Mouse (Mus musculus) heart, adult 9 months (tissue): ENCODE data around the gene Plscr5.
"Not testable (repeated sequence)": the region's sequence is repeated elsewhere in the genome, so short reads cannot be mapped to it uniquely, and the experiment has no call there.

ENCODE experiments used
- DNase-seq, 2 experiments: peaks; one replicate each; pipeline ENCODE4 v3.0.0; 2022; ENCODE audit warnings: low spot score in 2 of 2

Plscr5 gene

DNA sequence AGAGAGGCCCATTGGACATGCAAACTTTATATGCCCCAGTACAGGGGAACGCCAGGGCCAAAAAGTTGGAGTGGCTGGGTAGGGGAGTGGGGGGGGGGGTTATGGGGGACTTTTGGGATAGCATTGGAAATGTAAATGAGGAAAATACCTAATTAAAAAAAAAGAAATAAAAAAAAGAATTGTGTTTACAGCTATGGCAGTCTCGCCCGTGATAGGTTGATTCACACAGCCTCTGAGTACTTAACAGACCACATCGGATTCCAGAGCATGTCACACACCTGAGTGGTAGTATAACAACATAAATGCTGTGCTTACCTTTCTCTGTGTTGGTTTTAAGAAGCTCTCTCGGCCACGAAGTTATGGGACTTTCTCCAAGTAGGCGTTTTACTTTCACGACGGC, at the start of gene Plscr5:
Gene Plscr5, plus strand, starts transcription at position 301 of the 400 bp plus-strand sequence.
- DNase-seq = not testable (repeated sequence)

- DNase-seq = peak in 1 of 2 experiments; percentile 6
Measured at GRCm38 (mm10) chr9:92147555-92148248, 45.0 kb upstream of the Plscr5 start.

GRCm38 (mm10) chr9:92162213-92162612, 30.5 kb upstream of the Plscr5 start:
- no peak for DNase-seq

DNA sequence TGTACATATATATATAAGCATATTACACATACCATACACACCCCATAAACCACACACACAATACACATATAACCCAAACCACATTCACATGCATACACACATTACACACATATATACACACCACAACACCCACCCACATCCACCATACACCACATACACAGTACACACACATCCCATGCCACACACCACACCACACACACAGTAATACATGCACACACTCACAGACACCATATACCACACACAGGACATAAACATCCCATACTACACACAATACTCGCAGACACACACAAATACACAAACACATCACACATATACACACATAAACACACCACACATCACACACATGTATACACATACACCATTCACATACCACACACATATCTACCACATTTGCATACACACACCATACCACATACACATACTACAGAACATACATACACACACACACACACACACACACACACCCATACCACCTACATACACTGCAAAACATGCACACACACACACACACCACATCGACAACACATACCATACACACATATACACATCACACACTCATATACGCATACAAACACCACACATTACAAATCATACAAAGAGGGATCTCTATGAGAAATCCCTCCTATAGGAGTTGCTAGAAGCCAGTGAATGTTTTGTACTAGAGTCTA, 19.3 kb upstream of the Plscr5 start:
- no peak for DNase-seq

GRCm38 (mm10) chr9:92174176-92175075, 18.3 kb upstream of the Plscr5 start:
- no peak for DNase-seq

DNA sequence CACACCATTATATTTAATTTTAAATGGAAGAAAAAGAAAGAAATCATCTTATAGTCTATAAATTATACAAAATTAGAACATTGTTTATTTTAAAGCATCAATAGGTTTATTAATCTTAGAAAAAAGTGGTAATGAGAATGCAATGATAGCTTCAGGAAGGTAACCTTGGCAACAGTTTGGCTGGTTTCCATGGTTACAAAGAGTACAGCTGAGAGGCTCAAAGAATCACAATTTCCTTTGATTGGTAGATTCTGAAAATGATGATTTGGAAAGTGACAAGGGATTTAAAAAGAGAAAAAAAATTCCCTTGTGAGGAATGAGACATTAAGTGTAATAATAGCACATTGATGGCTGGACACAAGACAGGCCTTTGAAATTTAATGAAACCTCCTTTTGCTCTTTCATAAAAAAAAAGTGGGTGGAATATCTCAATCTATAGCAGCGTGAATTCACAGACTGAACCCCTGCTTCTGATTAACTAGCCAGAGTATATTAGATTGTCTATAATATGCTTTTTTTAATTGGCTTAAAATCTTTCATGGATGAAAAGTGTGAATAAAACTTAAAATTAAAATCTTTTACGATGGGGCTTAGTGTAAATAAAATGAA, 13.8 kb upstream of the Plscr5 start:
- DNase-seq = no peak

GRCm38 (mm10) chr9:92191295-92191694, 1.4 kb upstream of the Plscr5 start:
- DNase-seq = no peak

DNA sequence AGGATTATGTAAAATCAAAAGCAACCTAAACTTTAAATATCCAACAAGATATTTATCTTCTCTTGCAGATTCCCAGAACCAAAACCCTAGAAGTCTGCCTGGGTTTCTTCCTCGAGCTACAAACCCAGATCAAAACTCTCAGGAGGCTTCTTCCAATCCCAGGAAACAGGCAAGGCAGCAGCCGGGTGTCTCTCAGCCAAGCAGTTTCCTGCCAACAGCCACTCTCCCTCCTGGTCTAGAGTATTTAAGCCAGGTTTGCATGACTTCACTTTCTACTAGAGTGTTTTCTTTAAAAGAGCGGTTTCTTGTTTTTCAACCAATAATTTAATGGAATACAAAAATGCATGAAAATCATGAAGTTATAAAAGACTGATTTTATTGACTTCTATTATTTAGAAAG, 5.7 kb downstream of the Plscr5 start:
- DNase-seq = no peak

GRCm38 (mm10) chr9:92199564-92199963, 6.8 kb downstream of the Plscr5 start:
- DNase-seq = no peak

- no peak for DNase-seq
Measured at GRCm38 (mm10) chr9:92204397-92204796, 11.7 kb downstream of the Plscr5 start.

DNA sequence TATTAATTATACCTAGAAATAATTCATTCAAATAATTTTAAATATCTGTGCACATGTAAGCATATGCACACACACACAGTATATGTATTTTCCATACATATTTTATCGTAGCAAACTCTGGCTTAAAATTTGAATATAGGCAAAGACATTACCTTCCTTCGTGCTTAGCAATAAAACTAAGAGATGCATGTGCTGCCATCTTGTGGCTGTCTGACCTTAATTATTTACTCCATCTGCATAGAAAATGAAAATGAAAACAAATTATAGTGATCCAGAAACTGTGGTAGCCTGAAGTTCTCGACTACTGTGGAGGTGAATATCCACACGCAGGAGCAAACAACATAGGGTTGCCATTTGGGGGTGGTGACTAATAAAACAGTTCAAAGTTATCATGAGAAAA, 14.6 kb downstream of the Plscr5 start:
- peak in 1 of 2 experiments; percentile 47 for DNase-seq

DNA sequence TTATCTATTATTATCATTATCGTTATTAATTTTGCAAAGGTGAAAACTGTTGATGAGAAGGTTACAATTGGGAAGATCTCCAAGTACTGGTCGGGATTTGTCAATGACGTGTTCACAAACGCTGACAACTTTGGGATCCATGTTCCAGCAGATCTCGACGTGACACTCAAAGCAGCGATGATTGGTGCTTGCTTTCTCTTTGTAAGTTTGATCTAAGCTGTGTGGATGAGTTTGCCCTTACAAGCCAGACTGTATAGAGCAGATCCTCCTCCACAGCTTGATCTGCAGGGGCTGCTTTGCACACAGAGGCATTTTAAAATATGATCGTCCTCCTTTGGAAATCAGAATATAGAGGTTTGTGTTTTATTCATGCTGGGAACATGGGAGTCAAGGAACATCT, 15.0 kb downstream of the Plscr5 start:
- DNase-seq = no peak

DNA sequence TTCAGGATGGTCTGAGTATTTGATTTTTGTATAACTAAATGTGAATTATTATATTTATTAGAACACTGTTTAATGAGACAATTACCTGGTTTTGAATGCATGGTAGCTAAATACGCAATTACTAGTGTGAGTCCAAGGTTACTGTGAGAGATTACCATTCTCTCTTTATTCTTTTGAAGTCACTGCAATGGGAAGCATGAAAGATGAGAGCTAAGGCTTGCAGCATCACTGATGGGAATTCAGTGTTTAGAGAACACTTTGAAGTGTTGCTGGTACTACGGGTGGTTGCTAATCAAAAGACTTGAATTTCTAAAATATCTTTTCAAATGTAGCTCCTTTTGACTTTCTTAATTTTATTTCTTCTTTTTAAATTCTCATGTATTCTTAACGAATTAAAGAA, 17.1 kb downstream of the Plscr5 start:
- DNase-seq = no peak

DNA sequence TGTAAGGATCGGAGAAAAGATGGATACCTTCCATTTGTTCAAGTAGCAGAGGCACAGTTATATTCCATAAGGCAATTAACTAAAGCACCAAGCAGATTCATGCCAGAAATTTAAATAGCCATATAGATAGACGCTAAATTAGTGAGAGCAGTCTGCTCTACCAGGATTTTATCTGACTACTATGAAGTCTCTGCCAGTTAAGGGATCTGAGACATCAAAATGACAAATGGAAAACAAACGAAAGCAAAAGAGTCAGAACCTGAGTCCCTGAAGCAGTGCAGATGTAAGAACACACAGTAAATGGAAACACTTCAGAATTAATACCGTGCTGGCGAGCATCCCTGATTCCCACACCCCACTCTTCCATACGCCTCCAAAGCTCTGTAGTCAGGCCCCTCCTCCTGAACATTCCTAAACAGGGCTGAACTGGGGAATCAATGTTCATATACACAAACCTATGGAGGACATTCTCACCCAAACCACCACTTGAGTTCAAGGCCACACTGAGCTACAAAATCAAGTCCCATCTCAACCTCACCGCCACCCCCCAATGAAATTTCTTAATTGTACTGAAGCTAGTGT, 17.7 kb downstream of the Plscr5 start:
- no peak for DNase-seq

- no peak for DNase-seq
Measured at GRCm38 (mm10) chr9:92211048-92211447, 18.3 kb downstream of the Plscr5 start.

GRCm38 (mm10) chr9:92217484-92217883, 24.7 kb downstream of the Plscr5 start:
- no peak for DNase-seq

- no peak for DNase-seq
Measured at GRCm38 (mm10) chr9:92217896-92218295, 25.2 kb downstream of the Plscr5 start.

DNA sequence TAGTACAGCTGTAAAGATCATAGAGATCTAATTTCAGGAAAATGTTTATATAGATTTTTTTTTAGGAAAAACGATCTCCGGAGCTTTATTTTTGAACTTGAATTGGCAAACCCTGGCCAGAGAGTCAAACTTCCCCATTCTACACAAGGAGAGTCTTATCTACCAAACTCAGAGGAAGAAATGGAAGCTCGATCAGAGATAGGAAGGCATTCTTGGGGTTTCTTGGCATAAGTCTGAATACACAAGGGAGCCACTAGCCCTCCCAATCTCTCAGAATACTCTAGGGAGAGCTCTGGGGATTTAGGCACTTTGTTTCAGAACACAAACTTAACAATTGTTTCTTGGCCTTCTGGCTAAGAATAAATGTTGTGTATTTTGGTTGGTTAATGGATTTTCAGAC, 27.4 kb downstream of the Plscr5 start:
- DNase-seq = peak in 1 of 2 experiments; percentile 57

GRCm38 (mm10) chr9:92221480-92221879, 28.7 kb downstream of the Plscr5 start:
- DNase-seq = no peak

- DNase-seq = no peak
Measured at GRCm38 (mm10) chr9:92224598-92225231, 32.0 kb downstream of the Plscr5 start.

- DNase-seq = no peak
Measured at GRCm38 (mm10) chr9:92226127-92226655, 33.5 kb downstream of the Plscr5 start.
